Mouse (Mus musculus) frontal cortex, postnatal 10 days (tissue): Measurements from ENCODE around the gene Lpcat1.

Experiments used
- DNase-seq, 2 experiments: peaks; one replicate each; pipeline ENCODE4 v3.0.0; 2022; ENCODE audit warnings: low spot score in 2 of 2, mixed read lengths in 1 of 2

The Lpcat1 gene

DNA sequence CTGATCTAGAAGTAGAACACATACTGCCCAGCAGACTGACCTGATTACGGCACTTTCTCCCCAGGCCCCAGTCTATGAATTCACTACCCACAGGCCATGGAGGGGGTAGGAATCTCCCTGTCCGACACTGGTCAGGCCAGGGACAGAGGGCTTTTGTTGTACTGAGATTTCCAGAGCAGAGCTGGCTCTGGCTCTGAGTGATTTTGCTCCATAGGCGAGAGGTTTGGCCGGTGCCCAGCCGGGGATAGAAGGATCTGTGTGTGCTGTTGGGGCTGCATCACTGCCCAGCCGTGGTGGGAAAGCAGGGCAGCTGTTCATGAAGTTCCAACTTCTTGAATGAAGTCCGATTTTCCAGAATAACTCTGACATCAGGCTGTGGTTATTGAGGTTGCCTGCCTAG lies 20.1 kb upstream of the Lpcat1 start:
- DNase-seq: peak; percentile 63 to 70

DNA sequence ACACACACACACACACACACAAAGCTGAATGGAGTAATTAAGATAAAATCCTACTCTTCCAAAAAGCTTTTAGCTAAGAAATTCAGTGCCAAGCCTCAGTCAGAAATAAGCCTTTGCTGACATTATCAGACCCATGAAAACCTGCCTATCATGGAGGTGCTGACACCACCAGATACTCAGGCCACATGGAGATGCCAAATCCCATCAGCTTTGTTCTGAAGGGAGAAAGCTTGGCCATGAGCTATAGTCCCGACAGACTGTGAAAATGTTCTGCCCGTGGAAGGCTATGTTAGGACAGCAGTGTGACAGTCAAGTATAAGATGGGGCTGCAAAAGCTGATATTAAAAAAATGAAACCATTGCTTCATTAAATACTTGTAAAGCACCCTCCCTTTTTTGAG lies 19.5 kb upstream of the Lpcat1 start:
- DNase-seq: no peak

DNA sequence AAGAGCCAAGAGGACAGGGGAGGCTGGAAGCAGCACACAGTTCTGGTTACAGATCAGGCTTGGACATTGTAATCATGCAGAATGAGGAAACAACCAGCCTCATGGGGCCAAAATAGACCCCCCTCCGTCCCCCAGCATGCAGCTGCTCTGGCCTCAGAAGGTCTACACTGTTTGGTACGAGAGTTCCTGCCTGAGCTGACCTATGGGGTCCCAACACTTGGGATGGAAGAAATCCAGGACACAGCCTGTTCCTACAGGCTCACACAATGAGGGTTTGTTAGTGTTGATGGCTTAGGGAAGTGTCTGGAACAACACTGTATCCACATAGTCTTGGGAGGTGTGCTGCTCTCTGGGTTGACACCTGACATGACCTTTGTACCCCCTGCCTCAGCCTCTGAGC lies 18.8 kb upstream of the Lpcat1 start:
- no peak for DNase-seq

DNA sequence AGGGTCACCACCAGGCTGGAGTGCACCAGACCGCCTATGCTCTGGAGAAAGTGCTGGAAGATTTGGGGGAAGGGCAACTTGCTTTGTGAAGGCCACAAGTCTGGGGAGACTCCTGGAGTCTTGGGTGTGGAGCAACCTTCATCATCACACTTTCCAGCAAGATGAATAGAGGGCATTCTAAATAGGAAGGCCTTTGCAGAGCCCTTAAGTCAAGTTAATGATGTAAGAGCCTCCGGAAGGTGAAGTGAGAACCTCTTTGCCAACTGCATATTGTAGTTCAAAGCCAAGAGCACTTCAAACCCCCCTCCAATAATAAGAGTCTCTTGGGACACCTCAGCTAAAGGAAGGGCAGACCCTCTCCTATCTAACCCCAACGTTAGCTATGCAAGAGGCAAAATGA lies 18.3 kb upstream of the Lpcat1 start:
- DNase-seq: no peak

DNA sequence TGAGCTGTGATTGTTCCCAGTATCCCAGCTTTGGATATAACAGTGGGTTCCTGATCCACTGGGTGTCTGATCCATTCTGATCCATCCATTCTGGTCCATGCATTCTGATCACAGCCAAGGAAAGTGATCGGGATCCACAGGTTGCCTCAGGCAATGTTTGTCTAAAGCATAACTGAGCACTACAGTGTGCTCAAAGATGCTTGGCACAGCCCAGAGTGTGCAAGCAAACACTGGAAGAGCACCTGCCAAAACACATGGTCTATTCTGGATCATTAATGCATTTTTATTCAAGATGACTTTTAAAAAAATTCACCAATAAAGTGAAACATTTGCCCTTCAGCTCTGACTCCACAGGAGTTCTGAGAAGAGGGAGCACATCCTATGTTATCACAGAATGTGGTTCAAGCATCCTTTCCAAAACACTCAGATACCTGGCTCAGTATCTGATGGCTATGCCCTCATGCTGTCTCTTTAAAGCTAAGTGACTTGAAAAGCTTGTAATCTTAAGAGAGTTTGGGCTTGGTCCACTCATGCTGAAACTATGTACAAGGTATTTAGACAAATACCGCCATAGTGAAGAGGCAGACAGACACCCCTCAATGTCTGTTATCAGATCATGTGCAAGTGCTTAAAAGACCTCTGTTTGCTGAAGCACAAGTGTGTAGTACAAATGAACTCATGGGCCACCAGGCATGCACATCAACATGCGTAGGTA lies 13.3 kb upstream of the Lpcat1 start:
- no peak for DNase-seq

DNA sequence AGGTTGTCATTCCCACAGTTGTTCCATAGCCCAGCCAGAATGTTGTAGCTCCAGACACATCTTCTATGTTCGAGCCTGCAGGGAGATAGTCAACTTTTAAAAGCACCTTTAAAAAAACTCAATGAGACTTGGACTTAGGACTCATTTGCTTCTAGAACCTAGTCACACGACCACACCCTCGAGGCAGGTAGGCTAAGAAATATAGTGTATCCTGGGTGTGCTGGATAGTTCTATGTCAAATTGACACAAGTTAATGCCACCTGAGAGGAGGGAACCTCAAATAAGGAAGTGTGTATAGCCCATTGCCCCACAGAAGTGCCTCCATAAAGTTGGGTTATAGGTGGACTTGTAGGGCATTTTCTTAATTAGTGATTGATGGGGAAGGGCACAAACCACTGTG lies 11.7 kb upstream of the Lpcat1 start:
- DNase-seq: no peak

DNA sequence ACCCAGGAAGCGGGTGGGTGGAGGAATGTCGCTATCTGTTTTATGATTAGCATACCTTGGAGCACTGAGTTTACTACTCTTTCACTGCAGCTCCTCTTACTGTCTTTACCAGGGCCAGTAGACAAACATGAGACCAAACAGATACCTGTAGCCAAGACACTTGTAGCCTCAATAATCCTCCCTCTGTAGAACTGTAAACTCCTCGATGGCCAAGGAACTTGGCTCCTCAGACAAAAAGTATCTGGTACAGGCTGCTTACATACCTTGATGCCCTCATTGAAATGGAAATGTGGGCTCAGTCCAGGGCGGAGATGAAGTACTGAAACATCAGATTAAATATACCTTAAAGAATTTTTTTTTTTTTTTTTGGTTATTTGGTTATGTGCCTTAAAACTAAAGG lies 9.7 kb upstream of the Lpcat1 start:
- DNase-seq: no peak

DNA sequence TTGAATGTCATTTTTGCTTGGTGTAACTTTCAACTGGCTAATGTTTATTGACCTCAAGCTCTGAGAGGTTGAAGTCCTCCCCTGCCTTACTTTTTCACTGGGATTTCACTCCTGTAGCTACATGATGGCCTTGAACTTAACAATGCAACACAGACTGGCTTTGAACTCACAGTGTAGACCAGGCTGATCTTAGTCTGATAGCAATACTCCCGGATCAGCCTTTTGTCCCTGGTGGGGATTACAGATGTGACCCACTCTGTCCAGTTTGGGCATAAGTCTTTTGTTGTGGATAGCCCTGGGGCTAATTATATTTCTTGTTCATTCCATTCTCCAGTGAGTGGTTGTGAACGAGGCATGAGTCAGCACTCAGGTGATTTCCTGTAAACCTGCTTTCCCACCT lies 9.3 kb upstream of the Lpcat1 start:
- no peak for DNase-seq

DNA sequence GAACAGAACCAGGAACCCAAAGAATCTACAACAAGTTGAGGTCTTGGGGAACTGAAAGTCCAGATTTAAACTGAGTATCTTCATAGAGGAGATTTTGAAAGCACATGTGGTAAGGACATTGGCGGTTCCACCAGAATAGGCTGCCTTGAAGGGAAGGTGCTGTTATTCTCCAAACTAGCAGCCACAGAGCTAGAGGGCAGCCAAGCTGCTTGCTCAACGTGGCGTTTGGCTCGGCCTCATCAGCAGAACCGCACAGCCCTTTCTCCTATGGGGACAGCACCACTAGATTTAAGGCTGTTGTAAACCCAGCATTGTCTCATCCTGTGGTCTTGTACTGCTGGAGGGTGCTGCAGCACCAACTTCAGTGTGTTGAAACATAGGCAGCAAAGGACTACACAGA lies 8.3 kb upstream of the Lpcat1 start:
- DNase-seq: no peak

DNA sequence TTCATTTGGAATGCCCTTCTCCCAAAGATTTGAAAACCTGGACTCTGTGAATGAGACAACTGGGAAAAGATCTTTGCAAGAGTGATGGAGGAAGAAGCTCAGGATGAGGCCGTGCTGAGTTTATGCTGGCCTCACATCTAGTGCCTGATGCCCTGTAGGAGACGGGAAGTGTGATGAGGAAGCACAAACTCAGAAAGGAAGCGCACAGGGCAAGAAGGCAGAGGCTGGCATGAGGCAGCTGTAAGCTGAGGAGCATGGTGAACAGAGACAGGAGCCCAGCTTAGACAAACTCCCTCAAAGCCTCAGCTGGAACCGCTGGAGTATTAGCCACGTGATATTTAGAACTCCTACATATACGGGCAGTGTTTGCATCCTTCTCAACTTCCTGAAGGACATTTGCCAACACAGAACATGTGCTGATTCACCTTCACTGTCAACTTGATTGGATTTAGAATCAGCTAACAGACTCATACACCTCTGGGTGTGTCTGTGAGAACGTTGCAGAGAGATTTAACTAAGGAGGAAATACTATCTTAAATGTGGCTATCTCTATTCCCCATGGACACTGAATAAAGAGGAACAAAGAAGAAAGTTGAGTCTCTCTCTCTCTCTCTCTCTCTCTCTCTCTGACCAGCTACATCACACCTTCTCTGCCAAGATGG lies 7.7 kb upstream of the Lpcat1 start:
- DNase-seq: no peak

DNA sequence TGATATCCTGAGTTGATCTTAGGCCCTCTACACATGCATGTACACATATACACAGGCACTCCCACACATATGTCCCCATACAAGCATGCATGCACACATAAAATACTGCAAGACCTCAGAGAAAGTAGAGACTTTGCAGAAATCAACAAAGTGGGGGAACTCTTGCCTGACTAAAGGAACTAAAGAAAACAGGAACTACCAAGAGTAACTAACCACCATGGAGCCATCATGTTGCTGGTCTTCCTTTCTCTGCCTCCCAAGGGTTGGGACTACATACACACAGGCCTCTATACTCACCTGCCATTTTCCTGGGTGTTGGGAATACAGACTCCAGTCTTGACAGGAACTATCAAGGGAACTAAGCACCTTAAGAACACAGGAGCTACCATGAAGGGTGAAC lies 5.4 kb upstream of the Lpcat1 start:
- no peak for DNase-seq

DNA sequence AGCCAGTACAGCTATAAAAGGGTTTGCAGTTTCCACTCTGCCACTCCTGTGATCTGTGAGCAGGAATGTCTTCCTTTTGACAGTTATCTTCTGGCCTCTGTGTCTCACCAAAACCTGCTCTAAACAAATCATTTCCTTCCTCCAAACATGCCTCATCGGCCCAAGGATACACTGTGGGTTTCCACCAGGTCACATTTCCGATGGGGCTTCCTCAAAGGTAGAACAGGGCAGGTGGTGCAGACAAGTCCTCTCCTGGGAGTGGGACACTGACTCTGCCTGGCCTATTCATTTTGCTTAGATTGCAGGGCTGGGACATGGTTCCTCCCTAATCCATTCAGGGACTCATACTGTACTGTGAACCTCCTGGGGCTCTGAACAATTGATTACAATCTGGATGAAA lies 1.8 kb upstream of the Lpcat1 start:
- no peak for DNase-seq

DNA sequence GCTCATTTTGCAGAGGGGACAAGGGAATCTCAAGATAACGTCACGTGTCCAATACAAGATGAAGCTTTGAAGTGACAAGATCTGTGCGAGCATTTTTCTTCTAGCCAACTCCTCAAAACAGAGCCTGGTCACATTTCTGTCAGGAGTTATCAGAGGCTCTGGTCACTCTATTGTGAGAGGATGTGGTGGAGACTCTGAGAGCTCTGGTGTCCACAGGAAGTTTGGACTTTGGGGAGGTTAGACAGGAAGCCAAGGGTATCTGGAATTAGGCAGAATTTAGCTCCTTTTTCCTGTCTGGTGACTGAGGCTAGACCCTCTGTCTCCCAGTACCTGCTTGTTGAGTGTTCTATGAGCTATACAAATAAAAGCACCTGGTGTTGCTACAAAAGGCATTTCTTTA lies 586 bp upstream of the Lpcat1 start:
- DNase-seq: no peak

DNA sequence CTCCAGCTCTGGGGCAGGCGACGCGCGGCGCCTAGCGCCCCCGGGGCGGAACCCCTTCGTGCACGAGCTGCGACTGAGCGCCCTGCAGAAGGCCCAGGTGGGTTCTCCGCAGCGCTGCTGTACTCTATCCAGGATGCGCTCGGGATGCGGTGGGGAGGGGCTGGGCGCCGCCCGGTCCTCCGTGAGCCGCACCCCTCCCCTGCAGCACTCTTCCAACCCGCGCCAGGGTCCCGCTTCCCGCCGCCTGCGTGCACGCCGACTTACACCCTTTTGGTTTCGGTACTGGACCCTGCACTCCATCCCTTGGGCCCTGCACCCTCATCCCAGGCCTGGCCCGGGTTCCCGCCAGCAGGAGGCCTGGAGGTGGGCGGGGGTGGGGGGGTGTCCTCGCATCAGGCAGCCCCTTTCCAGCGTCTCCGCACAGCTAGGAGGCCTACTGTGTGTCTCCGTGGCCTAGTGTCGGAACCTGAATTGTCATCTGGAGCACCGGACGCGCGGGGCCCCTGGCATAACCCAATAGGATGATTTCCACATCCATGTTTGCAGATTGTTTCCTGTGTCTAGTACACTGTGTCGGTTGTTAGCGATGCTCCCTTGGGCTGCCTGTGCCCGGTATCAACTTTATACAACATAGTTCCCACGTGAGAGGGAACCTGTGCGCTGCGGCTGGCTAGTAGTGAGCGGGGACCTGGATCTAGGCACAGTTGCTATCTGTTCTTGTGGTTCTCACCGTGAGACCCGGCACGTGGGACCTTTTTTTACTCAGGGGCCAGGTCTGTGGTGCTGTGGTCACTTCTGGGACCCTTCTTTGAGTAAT lies 632 bp downstream of the Lpcat1 start:
- peak; percentile 34 to 57 for DNase-seq

DNA sequence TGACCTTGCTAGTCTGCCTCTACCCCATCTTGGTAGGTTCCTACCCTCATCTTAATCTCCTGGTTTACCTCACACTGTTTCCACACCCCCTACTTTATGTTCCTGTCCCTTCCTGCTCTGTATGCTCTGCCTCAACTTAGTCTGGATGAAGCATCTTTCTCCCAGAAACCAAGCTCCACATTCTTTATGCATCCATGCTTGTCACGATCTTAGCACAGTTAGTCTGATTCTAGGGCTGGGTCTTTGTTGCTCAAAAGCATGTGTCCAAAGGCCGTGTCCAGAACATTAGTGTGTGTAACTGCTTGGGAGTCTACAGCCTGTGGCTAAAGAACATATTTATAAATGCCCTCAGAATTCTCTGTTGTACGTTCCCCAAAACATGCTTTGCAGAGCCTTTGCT lies 1.8 kb downstream of the Lpcat1 start:
- no peak for DNase-seq

DNA sequence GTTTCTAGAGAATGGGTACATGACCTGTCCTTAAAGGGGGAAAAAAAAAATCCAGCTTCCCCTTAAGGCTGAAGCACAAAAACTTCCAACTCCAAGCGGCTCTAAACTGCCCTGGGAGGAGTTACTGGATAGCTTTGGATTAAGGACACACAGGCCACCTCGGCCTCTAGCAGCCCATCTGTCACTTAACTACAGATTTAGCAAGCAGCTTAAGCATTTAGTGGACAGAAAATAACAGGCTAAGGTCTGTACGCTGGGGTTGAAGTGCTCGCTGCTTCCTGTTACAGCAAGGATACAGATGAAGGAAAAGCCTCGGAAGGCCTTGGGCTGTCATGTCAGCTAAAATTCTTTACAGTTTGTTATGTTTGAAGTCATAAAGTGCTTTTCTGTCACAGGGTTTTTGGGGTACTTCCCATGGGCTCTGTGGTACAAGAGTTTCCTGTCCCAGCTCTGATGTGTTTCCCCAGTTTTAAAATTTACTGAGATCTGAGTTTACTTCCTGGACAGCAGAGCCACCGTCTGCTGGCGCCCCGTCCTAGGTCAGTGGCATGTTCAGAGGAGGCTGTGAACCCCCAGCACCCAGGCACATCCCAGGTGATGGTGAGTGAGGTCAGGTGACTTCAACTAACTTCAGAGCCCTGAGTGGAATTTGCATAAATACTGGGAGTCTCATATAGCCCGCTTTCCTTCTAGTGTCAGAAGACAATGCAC lies 2.4 kb downstream of the Lpcat1 start:
- DNase-seq: no peak

DNA sequence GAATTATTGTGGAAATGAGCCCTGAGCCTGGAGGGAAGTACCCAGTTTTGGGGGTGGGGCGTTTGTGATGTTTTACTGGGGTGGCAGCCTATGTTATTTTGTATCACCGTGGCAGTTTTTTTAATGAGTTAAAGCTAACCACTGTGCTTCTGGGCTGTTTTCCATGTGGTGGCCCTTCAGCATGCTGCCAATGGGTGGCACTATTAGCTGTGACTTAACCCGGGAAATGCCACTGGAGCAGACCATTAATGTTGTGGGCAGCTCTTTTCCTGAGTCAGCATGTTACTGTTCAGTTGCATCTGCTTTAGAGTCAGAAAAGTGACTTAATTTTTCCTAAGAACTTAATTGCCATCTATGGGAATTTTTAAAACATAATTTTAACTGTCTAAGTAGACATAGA lies 5.5 kb downstream of the Lpcat1 start:
- no peak for DNase-seq

DNA sequence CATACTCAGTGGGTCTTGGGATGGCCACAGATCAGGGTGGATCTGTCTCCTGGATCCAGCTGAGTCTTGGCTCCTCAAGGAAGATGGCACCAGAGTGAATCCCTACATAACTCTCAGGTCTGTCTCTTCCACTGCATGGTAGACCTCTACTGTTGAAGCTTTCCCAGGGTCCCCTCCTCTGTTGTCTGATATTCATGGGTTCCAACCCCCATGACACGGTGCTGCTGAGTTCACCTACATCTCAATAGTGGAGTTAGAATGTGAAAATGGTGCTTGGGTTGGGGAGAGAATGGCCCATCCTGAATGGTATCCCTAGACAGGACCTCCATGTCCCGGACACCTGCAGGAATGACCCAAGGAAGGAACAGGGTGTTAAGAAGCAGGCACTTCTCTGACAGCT lies 6.7 kb downstream of the Lpcat1 start:
- DNase-seq: no peak

DNA sequence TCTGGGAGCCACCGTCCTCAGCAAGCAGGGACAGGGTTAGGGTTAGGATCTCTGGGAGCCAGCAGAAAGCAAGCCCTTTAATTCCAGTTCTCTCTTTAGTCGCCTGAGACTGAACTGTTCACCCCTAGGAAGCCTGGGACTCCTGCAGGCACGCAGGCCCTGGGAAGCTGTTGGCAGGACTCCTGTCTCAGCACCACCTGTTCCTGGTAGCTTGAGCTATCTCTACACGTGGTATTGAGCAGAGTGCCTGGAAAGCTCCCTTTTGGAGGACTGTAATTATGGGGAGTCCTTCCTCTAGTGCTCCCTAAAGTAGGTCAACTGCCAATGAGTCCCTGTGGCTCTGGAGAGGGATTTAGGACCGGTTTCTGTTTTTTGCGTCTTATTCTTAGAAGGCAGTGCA lies 7.2 kb downstream of the Lpcat1 start:
- no peak for DNase-seq

DNA sequence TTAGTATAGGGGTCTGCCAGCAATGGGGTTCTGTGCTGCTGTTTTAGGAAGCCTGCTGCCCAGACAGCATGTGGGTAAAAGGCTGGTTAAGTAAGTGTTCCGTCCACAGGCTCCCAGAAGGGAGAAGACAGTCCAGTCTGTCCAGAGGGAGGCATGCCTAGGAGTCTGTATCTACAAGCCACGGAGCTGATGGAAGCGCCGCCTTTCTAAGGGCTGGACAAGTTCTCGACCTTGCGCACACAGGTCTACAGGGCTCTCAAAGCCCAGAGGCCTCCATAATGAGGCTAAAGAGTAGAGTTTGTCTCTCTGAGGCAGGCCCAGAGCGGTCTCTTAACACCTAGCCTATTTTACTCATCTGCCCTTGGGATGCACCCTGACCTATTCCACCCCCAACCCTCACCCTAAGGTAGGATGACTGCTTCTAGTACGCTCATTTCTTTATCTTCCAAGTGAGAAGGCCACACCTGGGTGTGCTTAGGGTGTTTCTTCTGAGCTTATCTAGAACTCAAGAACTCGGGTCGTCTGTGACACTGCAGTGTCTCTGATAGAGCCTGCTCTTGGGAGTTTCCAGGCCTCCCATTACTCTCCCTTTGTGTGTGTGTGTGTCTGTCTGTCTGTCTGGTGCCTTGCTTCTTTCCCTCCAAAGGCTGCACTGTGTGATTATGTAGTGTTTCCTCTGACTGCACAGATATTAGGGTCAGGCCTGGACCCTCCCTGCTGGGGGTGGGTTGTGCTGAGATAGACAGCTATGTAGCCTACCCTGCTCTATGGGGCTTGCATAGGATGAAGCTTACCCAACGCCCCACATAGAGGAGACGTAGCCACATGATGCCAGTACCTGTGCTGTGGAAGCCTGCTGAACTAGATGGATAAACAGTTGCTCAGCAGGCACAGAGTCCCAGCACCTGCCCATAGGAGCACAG lies 8.3 kb downstream of the Lpcat1 start:
- DNase-seq: no peak

DNA sequence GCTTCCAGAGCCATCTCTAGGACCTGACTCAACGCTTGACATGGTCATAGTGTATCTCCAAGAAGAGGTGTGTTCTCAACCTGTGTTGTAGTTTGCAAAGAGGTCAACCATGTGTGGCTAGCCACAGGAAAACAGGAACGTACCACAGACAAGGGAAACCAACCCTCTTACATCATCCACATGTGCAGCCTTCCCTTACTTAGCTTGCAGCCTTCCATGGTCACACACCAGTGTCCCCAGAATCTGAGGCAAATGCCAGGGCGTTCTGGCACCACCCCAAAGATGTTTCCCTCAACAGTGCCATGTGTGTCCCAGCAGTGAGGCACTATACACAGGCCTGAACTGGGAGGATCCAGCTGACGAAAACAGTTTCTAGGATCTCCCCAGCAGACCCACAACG lies 9.3 kb downstream of the Lpcat1 start:
- no peak for DNase-seq
